Mouse (Mus musculus) T-helper 1 cell (primary cell): ENCODE results near the gene Sult1b1.
"Not testable (repeated sequence)": the region's sequence is repeated elsewhere in the genome, so short reads cannot be mapped to it uniquely, and the experiment has no call there.

ENCODE experiments used
- in situ Hi-C: fragments of 300-600 bp; cut with MboI, MseI; formaldehyde crosslinking; loops from one replicate; pipeline ENCODE4 v1.15.1; 2025; ENCODE audit warnings: high pct_unique_total_duplicates

Gene Sult1b1

DNA sequence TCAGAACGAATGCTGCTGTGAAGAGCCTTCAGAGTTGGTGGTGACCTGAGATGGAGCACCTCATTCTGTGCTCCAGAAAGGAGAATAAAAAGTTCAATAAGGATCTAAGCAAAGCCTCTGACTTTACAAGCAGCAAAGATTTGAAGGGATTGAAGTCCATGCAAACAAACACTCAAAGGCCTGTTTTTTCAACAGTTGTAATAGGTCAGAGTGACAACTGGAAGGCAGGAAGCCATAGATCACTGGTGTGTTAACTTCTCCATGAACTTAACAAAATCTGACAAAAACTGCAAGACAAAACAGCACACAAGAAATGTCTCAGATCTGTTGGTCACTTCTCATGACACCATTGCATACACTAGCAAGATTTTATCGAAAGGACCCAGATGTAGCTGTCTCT lies at the start of gene Sult1b1:
Gene Sult1b1, minus strand, starts transcription at position 85 of the 400 bp plus-strand sequence.
- in situ Hi-C loops, result no loop called here

GRCm38 (mm10) chr5:87580389-87580788 lies 42.4 kb upstream of the Sult1b1 start:
- in situ Hi-C loops, result no loop called here

DNA sequence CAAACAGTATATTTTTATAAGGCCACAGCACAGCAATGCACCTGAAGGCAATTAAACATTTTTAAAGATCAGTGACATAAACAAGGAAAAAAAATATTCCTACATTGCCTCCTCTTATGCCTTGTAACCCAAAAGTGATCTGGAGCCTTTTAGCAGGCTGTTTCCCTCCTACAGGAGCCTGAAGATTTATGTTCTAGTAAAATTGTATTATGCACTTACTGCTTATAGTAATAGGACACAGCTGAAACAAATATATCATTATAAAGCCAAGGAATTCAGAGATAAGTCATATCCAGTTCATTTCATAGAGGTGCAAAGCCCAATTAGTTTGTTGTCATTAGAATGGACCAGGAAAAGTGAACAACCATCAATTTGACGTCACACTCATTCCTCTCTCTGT lies 36.2 kb upstream of the Sult1b1 start:
- in situ Hi-C loops, result no loop called here

GRCm38 (mm10) chr5:87573490-87573889 lies 35.5 kb upstream of the Sult1b1 start:
- in situ Hi-C loops, result no loop called here

DNA sequence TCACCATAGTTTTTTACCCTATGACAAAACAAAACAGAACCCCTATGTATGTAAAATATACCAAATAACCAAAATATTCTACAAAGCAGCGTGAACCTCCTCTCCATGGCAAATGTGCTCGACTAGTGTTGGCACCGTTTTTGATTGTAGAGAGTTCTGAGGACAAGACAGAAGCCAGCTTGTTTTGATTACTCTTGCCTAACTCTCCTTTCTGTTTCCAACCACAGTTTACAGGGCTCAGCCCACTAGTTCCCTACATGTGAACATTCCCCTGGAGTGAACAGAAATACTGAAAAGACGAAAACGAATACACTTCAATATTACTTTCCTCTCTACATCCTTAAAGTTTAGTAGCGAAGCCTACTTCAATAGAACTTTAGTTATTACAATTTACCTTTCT lies 34.8 kb upstream of the Sult1b1 start:
- in situ Hi-C loops, result no loop called here

- in situ Hi-C loops, result no loop called here
These were observed 30.9 kb upstream of the Sult1b1 start, which contains the start of gene Sult1d1 for GRCm38 (mm10) chr5:87568845-87569244. Sult1d1 (minus strand) TSS chr5:87569027.

- in situ Hi-C loops, result no loop called here
These were observed 29.3 kb upstream of the Sult1b1 start for GRCm38 (mm10) chr5:87567306-87567705.

- in situ Hi-C loops, result no loop called here
These were observed 25.0 kb upstream of the Sult1b1 start for GRCm38 (mm10) chr5:87562966-87563365.

- in situ Hi-C loops, result no loop called here
These were observed 24.5 kb upstream of the Sult1b1 start for GRCm38 (mm10) chr5:87562526-87562925.

DNA sequence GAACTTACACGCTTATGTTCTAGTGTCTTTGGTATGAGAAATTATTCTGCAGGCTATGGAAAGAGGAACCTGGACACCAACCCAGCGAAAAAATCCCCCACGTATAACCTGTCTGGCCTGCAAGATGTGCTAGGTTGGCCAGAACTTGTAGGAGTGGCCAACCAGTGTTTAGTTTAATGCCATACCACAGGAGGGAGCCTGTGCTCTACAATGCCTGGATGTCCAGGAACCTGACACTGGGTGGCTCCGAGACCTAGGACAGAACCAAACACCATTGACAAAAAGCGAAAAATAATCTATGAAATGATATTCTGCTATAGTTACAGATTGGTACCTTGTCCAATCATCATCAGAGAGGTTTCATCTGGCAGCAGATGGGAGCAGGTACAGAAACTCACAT lies 22.1 kb upstream of the Sult1b1 start:
- in situ Hi-C loops, result no loop called here

DNA sequence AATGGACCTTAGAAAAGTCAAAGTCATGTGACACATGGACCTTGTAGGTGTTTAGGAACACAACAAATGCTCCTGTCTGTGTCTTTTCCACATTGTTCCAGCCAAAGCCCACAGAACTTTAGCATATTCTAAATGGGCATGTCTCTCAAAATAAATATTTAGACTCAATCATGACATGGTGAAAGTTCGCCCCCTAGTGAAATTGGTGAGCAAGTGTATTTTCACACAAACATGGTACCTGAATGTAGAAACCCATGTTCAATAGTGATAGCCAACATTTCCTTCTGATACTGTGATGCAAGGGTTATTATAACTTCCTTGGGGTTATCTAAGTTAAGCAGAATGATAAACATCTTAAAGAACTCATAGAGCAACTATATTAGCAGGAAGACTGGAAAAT lies 12.9 kb upstream of the Sult1b1 start:
- in situ Hi-C loops, result no loop called here

- in situ Hi-C loops, result no loop called here
These were observed 1.9 kb downstream of the Sult1b1 start for GRCm38 (mm10) chr5:87535994-87536644.

GRCm38 (mm10) chr5:87532288-87532687 lies 5.7 kb downstream of the Sult1b1 start:
- in situ Hi-C loops, result no loop called here

- in situ Hi-C loops, result not testable (repeated sequence)
These were observed 14.4 kb downstream of the Sult1b1 start for GRCm38 (mm10) chr5:87523561-87523960.

DNA sequence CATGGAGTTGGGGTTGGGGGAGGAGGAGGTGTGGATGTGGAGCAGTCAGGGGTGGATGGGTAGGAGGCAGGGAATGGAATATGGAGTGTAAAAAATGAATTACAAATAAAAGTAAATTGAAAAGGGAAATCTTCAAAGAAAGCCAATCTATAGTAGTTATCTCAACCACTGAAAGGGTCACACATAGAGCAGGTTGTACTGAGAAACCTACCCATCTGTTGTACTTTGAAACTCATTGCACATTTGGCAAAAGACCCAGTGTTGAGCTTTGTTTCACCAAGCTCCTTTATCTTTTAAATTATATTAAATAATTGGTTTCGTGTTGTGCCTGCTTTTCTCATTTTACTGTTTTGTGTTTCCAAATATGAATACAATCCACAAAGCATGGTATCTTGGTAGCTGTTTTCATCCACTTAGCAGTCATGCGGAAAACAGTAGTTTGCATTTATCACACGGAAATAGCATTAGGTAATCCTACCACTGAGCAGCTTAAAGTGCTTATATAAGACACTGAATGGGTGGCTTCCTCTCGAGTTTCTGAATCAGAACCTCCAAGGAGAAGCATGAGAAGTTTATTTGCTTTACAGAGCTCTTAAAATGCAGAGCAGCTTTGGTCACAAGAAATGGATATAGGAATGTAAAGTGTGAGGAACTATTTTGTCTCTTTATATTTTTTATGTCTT lies 32.1 kb downstream of the Sult1b1 start:
- in situ Hi-C loops, result no loop called here

- in situ Hi-C loops, result no loop called here
These were observed 35.3 kb downstream of the Sult1b1 start for GRCm38 (mm10) chr5:87502687-87503086.

DNA sequence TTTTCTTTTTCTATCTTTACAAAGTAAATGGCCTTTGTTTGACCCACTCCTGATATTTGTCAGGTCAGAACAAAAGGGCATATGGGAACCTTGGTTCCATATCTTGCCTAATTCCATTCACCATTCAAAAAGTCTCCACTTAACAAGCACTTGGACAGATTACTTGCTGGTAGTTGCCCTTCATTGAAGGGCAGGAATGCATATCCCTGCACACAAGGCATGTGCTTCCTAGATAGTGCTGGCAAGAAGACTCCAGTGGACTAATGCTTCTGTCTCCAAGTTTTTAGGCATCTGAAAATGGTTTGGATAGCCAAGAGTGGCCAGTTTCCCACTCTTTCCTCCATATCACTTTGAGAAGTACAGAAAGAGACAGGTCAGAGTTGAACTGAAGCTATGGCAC lies 38.7 kb downstream of the Sult1b1 start:
- in situ Hi-C loops, result no loop called here

- in situ Hi-C loops, result no loop called here
These were observed 39.1 kb downstream of the Sult1b1 start for GRCm38 (mm10) chr5:87498936-87499335.

DNA sequence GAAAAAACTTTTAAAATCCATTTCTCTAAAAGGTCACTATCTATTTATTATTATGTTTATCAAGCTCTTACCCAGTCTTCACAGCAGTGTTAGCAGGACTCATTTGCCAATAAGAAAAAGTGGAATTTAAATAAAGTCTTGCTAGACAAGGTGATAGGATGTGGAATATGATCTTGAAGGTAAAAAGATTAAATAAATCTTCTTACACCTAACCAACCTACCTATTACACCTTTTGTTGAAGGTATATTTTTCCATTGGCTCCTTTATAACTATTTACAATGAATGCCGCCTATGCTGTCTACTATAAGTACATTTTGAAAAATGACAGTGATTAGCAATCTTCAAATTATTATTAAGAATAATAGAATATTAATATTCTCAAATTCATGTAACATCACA lies 47.2 kb downstream of the Sult1b1 start, which contains the start of gene Ugt2a1:
Gene Ugt2a1, minus strand, starts transcription at position 101 of the 400 bp plus-strand sequence.
- in situ Hi-C loops, result no loop called here

- in situ Hi-C loops, result not testable (repeated sequence)
These were observed 51.3 kb downstream of the Sult1b1 start, which contains the start of gene Gm43638 for GRCm38 (mm10) chr5:87486706-87487105. Gm43638 (minus strand) TSS chr5:87486806.

GRCm38 (mm10) chr5:87482160-87482559 lies 55.8 kb downstream of the Sult1b1 start, which contains the start of gene Ugt2a2:
Ugt2a2 (minus strand) TSS chr5:87482260.
- in situ Hi-C loops, result no loop called here
